Mouse (Mus musculus): ENCODE measurements around the gene Wdr70.
"Not testable (repeated sequence)": the region's sequence is repeated elsewhere in the genome, so short reads cannot be mapped to it uniquely, and the experiment has no call there.

- TF ChIP-seq CTCF (IDR thresholded peaks at IDR 0.05; ENCODE audit: control insufficient read depth, insufficient read depth, insufficient read length); FOSL1 (IDR thresholded peaks at IDR 0.05; ENCODE audit: insufficient read depth, low read length, poor library complexity, severe bottlenecking); CEBPB (IDR thresholded peaks at IDR 0.05; ENCODE audit: low read depth); MYOD1 (IDR thresholded peaks at IDR 0.05; ENCODE audit: control insufficient read depth, insufficient read length, low read depth): not testable (repeated sequence)
Measured at GRCm38 (mm10) chr15:8092668-8093067, 6.3 kb downstream of the Wdr70 start.
